Mouse (Mus musculus) limb, embryonic 14.5 days (tissue): ENCODE results near the gene Cd46. TPM values are rescaled to one million over a fixed set of nuclear protein-coding genes. Genes with fewer than 3 reads are reported as not detected.

Source experiments
- ATAC-seq: fragments of 200-750 bp; cut with Nextera tagmentation; 2 replicates; pipeline ENCODE4 v1.8.0; 2017; ENCODE audit warnings: low read depth, moderate number of reproducible peaks, moderate TSS enrichment; ENCODE audit not compliant: low FRiP score
- DNase-seq: peaks from one replicate; pipeline ENCODE4 v3.0.0-alpha.2; 2015; ENCODE audit warnings: low spot score
- H3K27ac ChIP-seq: fragments of 300-500 bp; sonication (generic); replicated peaks from 2 replicates; pipeline ENCODE4 v1.5.1; 2014; ENCODE audit warnings: low read depth, mild to moderate bottlenecking, low read length, moderate library complexity, mixed read lengths
- H3K27me3 ChIP-seq: fragments of 300-500 bp; sonication (generic); 2 replicates; pipeline ENCODE4 v1.6.1; 2014; ENCODE audit warnings: low read length, mixed read lengths; ENCODE audit not compliant: control insufficient read depth, insufficient read depth
- H3K36me3 ChIP-seq: fragments of 300-500 bp; sonication (generic); 2 replicates; pipeline ENCODE4 v1.6.1; 2014; ENCODE audit warnings: mild to moderate bottlenecking, low read length, moderate library complexity, mixed read lengths; ENCODE audit not compliant: control insufficient read depth, insufficient read depth
- H3K4me1 ChIP-seq: fragments of 300-500 bp; sonication (generic); 2 replicates; pipeline ENCODE4 v1.6.1; 2014; ENCODE audit warnings: antibody characterized with exemption, low read length, mixed read lengths; ENCODE audit not compliant: control insufficient read depth, insufficient read depth
- H3K4me2 ChIP-seq: fragments of 300-500 bp; sonication (generic); replicated peaks from 2 replicates; pipeline ENCODE4 v1.6.1; 2014; ENCODE audit warnings: low read depth, mild to moderate bottlenecking, low read length, moderate library complexity; ENCODE audit not compliant: severe bottlenecking
- H3K4me3 ChIP-seq: fragments of 300-500 bp; sonication (generic); replicated peaks from 2 replicates; pipeline ENCODE4 v1.5.1; 2014; ENCODE audit warnings: low read length
- H3K9ac ChIP-seq: fragments of 300-500 bp; sonication (generic); 2 replicates; pipeline ENCODE4 v1.6.1; 2014; ENCODE audit warnings: mild to moderate bottlenecking, low read depth, low read length, moderate library complexity; ENCODE audit not compliant: severe bottlenecking
- H3K9me3 ChIP-seq: fragments of 300-500 bp; sonication (generic); 2 replicates; pipeline ENCODE4 v1.6.1; 2016; ENCODE audit warnings: low read length; ENCODE audit not compliant: control insufficient read depth
- POLR2A ChIP-seq: fragments of 200-500 bp; IDR thresholded peaks from 2 replicates; pipeline ENCODE4 v1.8.0; 2012; ENCODE audit warnings: inconsistent platforms, mild to moderate bottlenecking, moderate library complexity, borderline replicate concordance; ENCODE audit not compliant: insufficient read depth, insufficient read length; ENCODE audit errors: extremely low read depth
- WGBS: fragments of 180-500 bp; shearing (Covaris S2); extraction: QIAGEN DNeasy Blood & Tissue Kit; methylation state at CpG from one replicate; pipeline ENCODE4 v1.1.7; 2014; 5-methylcytosine and 5-hydroxymethylcytosine counted together
- polyA plus RNA-seq, 2 experiments: library from polyadenylated mRNA; depleted of rRNA in 1 of 2; stranded (reverse) in 1 of 2; unstranded in 1 of 2; fragments of >200 nt; fragmentation: Nextera tagmentation in 1 of 2; extraction: Ambion mirVana in 1 of 2; gene quantifications; 2 replicates each; pipeline versions ENCODE4 v1.2.1 to v1.2.3; 2012 to 2014

The Cd46 gene
- polyA plus RNA-seq, 2 experiments, result 1.7 to 3.3 TPM

- no peak for TF ChIP-seq POLR2A
- H3K27ac ChIP-seq, result no peak overlapping the region
- H3K4me3 ChIP-seq, result no peak overlapping the region
- H3K4me2 ChIP-seq, result no peak overlapping the region
- ATAC-seq, result no peak
- no peaks in the 10 kb centered on the region for H3K9me3 ChIP-seq
- H3K4me1 ChIP-seq, result no peaks in the 10 kb centered on the region
- WGBS, result 87% methylated on average over 9 of the region's 9 CpGs
- no peaks in the 10 kb centered on the region for H3K36me3 ChIP-seq
- H3K9ac ChIP-seq, result no peak overlapping the region
- DNase-seq, result no peak
- no peaks in the 10 kb centered on the region for H3K27me3 ChIP-seq
These were observed 73.7 kb downstream of the Cd46 start for GRCm38 (mm10) chr1:195018089-195018999.

- TF ChIP-seq POLR2A, result no peak
- Histone ChIP-seq H3K4me3 (no peak overlapping the region), H3K4me2 (no peak overlapping the region), H3K27me3 (no peaks in the 10 kb centered on the region), H3K36me3 (no peaks in the 10 kb centered on the region), H3K9ac (no peak overlapping the region), H3K4me1 (no peaks in the 10 kb centered on the region), H3K27ac (no peak overlapping the region), H3K9me3 (no peaks in the 10 kb centered on the region)
- WGBS, result 68% methylated on average over 4 of the region's 4 CpGs
- DNase-seq, result no peak
- ATAC-seq, result no peak
These were observed 74.4 kb downstream of the Cd46 start for GRCm38 (mm10) chr1:195017626-195018025.

GRCm38 (mm10) chr1:195016811-195017501, 75.1 kb downstream of the Cd46 start:
- Histone ChIP-seq H3K27me3 (no peaks in the 10 kb centered on the region), H3K9me3 (no peaks in the 10 kb centered on the region), H3K4me3 (no peak overlapping the region), H3K36me3 (no peaks in the 10 kb centered on the region), H3K4me2 (no peak overlapping the region), H3K27ac (no peak overlapping the region), H3K4me1 (no peaks in the 10 kb centered on the region), H3K9ac (no peak overlapping the region)
- DNase-seq (no peak), ATAC-seq (no peak)
- no peak for TF ChIP-seq POLR2A
- WGBS, result 65% methylated on average over 11 of the region's 11 CpGs

GRCm38 (mm10) chr1:195015281-195015680, 76.8 kb downstream of the Cd46 start:
- H3K4me2 ChIP-seq, result no peak overlapping the region
- DNase-seq (no peak), ATAC-seq (no peak)
- H3K27ac ChIP-seq, result no peak overlapping the region
- H3K36me3 ChIP-seq, result no peaks in the 10 kb centered on the region
- no peak for TF ChIP-seq POLR2A
- H3K27me3 ChIP-seq, result no peaks in the 10 kb centered on the region
- H3K9ac ChIP-seq, result no peak overlapping the region
- no peaks in the 10 kb centered on the region for H3K4me1 ChIP-seq
- H3K9me3 ChIP-seq, result no peaks in the 10 kb centered on the region
- H3K4me3 ChIP-seq, result no peak overlapping the region
- 69% methylated on average over 1 of the region's 1 CpGs for WGBS

GRCm38 (mm10) chr1:195014201-195014885, 77.7 kb downstream of the Cd46 start:
- TF ChIP-seq POLR2A, result no peak
- H3K27me3 ChIP-seq, result no peaks in the 10 kb centered on the region
- no peak overlapping the region for H3K4me2 ChIP-seq
- H3K9me3 ChIP-seq, result no peaks in the 10 kb centered on the region
- no peaks in the 10 kb centered on the region for H3K36me3 ChIP-seq
- 77% methylated on average over 3 of the region's 3 CpGs for WGBS
- no peaks in the 10 kb centered on the region for H3K4me1 ChIP-seq
- H3K9ac ChIP-seq, result no peak overlapping the region
- no peak for DNase-seq
- no peak overlapping the region for H3K27ac ChIP-seq
- ATAC-seq, result no peak
- H3K4me3 ChIP-seq, result no peak overlapping the region
